Comparison of ENCODE assay signal across 8 mouse cellular contexts in genomic region chrX:69359885-69360237, GRCm38 (mm10). TPM values are rescaled to one million over a fixed set of nuclear protein-coding genes. Genes with fewer than 3 reads are reported as not detected.
A peak's percentile ranks its signal among the peaks of the same experiment; 100 is the strongest.
DNase-seq lines count a peak whose midpoint lies in the region; ATAC-seq and TF ChIP-seq lines count a peak whose summit lies in the region.

No protein-coding gene starts in this region.

- DNase-seq in embryo, embryonic 10 days (ENCODE audit: low spot score), result peak; percentile 8
- no peak for DNase-seq in embryo, embryonic 11 days
- DNase-seq in lung, postnatal 0 days (ENCODE audit: low spot score), result no peak
- DNase-seq in lung, adult 2 months, result no peak
- no peak for DNase-seq in thymus, adult 2 months
- no peak for DNase-seq in adrenal gland, adult 2 months

- WGBS in lung, postnatal 0 days, result 15% methylated on average over 4 of the region's 4 CpGs
- 20% methylated on average over 4 of the region's 4 CpGs for WGBS in lung, adult 2 months
- 13% methylated on average over 4 of the region's 4 CpGs for WGBS in limb, embryonic 12.5 days
- WGBS in small intestine, adult 2 months, result 19% methylated on average over 4 of the region's 4 CpGs
- 16% methylated on average over 4 of the region's 4 CpGs for WGBS in thymus, adult 2 months

- ATAC-seq in lung, postnatal 0 days, result peak; percentile 32
- peak; percentile 26 for ATAC-seq in limb, embryonic 12.5 days (ENCODE audit: insufficient number of reproducible peaks, insufficient read depth, low FRiP score, low TSS enrichment, low read depth)

- H3K27ac ChIP-seq in lung, postnatal 0 days (ENCODE audit: low read length), result no peak overlapping the region
- no peak overlapping the region for H3K27ac ChIP-seq in limb, embryonic 12.5 days
- H3K27ac ChIP-seq in small intestine, adult 2 months (ENCODE audit: insufficient read depth, low read depth, low read length), result no peak overlapping the region
- H3K27ac ChIP-seq in thymus, adult 2 months (ENCODE audit: control insufficient read depth, insufficient read depth, low read length), result no peak overlapping the region

- H3K4me2 ChIP-seq in lung, postnatal 0 days (replicated peaks; ENCODE audit: low read depth, low read length), result peak overlapping the region; percentile 72
- peak overlapping the region; percentile 62 for H3K4me2 ChIP-seq in limb, embryonic 12.5 days

- H3K9me3 ChIP-seq in lung, postnatal 0 days (ENCODE audit: low read length), result no peaks in the 10 kb centered on the region
- H3K9me3 ChIP-seq in limb, embryonic 12.5 days, result no peaks in the 10 kb centered on the region

- H3K4me3 ChIP-seq in lung, postnatal 0 days (ENCODE audit: low read depth, low read length), result peak overlapping the region; percentile 50
- H3K4me3 ChIP-seq in lung, adult 2 months (replicated peaks; ENCODE audit: extremely low read depth, low read depth, low read length), result no peak overlapping the region
- H3K4me3 ChIP-seq in limb, embryonic 12.5 days (replicated peaks), result peak overlapping the region; percentile 65
- 0 out of 2 replicates have a peak overlapping the region, but pooled peaks have one; percentile 54 for H3K4me3 ChIP-seq in small intestine, adult 2 months (ENCODE audit: low read depth, low read length)
- no peak overlapping the region for H3K4me3 ChIP-seq in thymus, adult 2 months (ENCODE audit: control insufficient read depth, insufficient read depth, low read length)

- no peaks in the 10 kb centered on the region for H3K4me1 ChIP-seq in lung, postnatal 0 days (ENCODE audit: insufficient read depth, low read depth, low read length)
- no peaks in the 10 kb centered on the region for H3K4me1 ChIP-seq in lung, adult 2 months (ENCODE audit: control insufficient read depth, insufficient read depth, low read length)
- H3K4me1 ChIP-seq in limb, embryonic 12.5 days (replicated peaks), result no peaks in the 10 kb centered on the region
- no peaks in the 10 kb centered on the region for H3K4me1 ChIP-seq in small intestine, adult 2 months (ENCODE audit: control insufficient read depth, insufficient read depth, insufficient read length, low read length)
- H3K4me1 ChIP-seq in thymus, adult 2 months (replicated peaks; ENCODE audit: control insufficient read depth, insufficient read depth, low read length), result no peaks in the 10 kb centered on the region

- TF ChIP-seq POLR2A in lung, adult 2 months (IDR thresholded peaks at IDR 0.05; ENCODE audit: borderline replicate concordance, extremely low read depth, low read depth, low read length), result no peak
- no peak for TF ChIP-seq POLR2A in small intestine, adult 2 months (IDR thresholded peaks at IDR 0.05; ENCODE audit: low read depth, low read length)
- no peak for TF ChIP-seq POLR2A in thymus, adult 2 months (IDR thresholded peaks at IDR 0.05; ENCODE audit: control insufficient read depth, extremely low read depth, insufficient read depth, low read length, poor library complexity)

- no peaks in the 10 kb centered on the region for H3K27me3 ChIP-seq in lung, postnatal 0 days (replicated peaks; ENCODE audit: insufficient read depth, low read length)
- H3K27me3 ChIP-seq in limb, embryonic 12.5 days, result peaks cover 18% of the 10 kb centered on the region
- peaks cover 7% of the 10 kb centered on the region; the same call in 1 of the 2 replicates for H3K27me3 ChIP-seq in small intestine, adult 2 months (ENCODE audit: control insufficient read depth, insufficient read depth, low read length)
- peaks cover 4% of the 10 kb centered on the region; the same call in 1 of the 2 replicates for H3K27me3 ChIP-seq in thymus, adult 2 months (ENCODE audit: control insufficient read depth, insufficient read depth, low read length)

- TF ChIP-seq CTCF in lung, postnatal 0 days (IDR thresholded peaks at IDR 0.05), result no peak
- no peak for TF ChIP-seq CTCF in lung, adult 2 months (IDR thresholded peaks at IDR 0.05; ENCODE audit: insufficient read depth, low read length)
- no peak for TF ChIP-seq CTCF in small intestine, adult 2 months (IDR thresholded peaks at IDR 0.05; ENCODE audit: extremely low read depth, insufficient read length, insufficient replicate concordance, low read depth, low read length)
- no peak for TF ChIP-seq CTCF in thymus, adult 2 months (IDR thresholded peaks at IDR 0.05; ENCODE audit: borderline replicate concordance, control insufficient read depth, extremely low read depth, insufficient read depth, low read length, poor library complexity)

- TF ChIP-seq EP300 in lung, postnatal 0 days (IDR thresholded peaks at IDR 0.05), result no peak

- no peak overlapping the region for H3K9ac ChIP-seq in lung, postnatal 0 days (replicated peaks; ENCODE audit: low read depth)
- H3K9ac ChIP-seq in limb, embryonic 12.5 days (replicated peaks), result peak overlapping the region; percentile 87

- no peaks in the 10 kb centered on the region for H3K36me3 ChIP-seq in lung, postnatal 0 days (ENCODE audit: insufficient read depth, low read length)
- no peaks in the 10 kb centered on the region for H3K36me3 ChIP-seq in limb, embryonic 12.5 days
- H3K36me3 ChIP-seq in small intestine, adult 2 months (ENCODE audit: control insufficient read depth, insufficient read depth, low read length), result no peaks in the 10 kb centered on the region
- H3K36me3 ChIP-seq in thymus, adult 2 months (ENCODE audit: control insufficient read depth, insufficient read depth, low read length), result no peaks in the 10 kb centered on the region

RNA-seq across cellular contexts. Expression of gene Aff2, which starts 0.2 kb away (rescaled TPM):
- 1.9 and 3.0 TPM in 2 replicates for polyA plus RNA-seq in lung, postnatal 0 days (2015; fragmentation: Nextera tagmentation; extraction: Ambion mirVana)
- polyA plus RNA-seq in lung, adult 2 months (2012; rRNA removed), result 0.79 and 1.3 TPM in 2 replicates
- 20.0 and 22.7 TPM in 2 replicates for polyA plus RNA-seq in limb, embryonic 12.5 days (2016; fragmentation: Nextera tagmentation; extraction: Ambion mirVana)
- 0.05 and 0.11 TPM in 2 replicates for polyA plus RNA-seq in small intestine, adult 2 months (2012; rRNA removed)
- 0.11 and 0.36 TPM in 2 replicates for polyA plus RNA-seq in thymus, adult 2 months (2012; rRNA removed)
- total RNA-seq in adrenal gland, adult 2 months (2021), result 1 to 10 TPM; 1.4 to 3.0 TPM
- polyA plus RNA-seq in adrenal gland, adult 2 months (2012; rRNA removed), result 2.5 and 2.9 TPM in 2 replicates

Comparison
In these comparisons a context has a peak if more than half of its experiments do, and no peak if none do; other contexts are left out.
1. H3K4me3 ChIP-seq: peak in lung, postnatal 0 days (single experiment), limb, embryonic 12.5 days (single experiment) and small intestine, adult 2 months (single experiment); none in lung, adult 2 months (single experiment) and thymus, adult 2 months (single experiment).